Mouse (Mus musculus) stomach, embryonic 14.5 days (tissue): ENCODE data around the gene Lcn4. TPM values are rescaled to one million over a fixed set of nuclear protein-coding genes. Genes with fewer than 3 reads are reported as not detected.

Source experiments
- ATAC-seq: fragments of 200-750 bp; cut with Nextera tagmentation; 2 replicates; pipeline ENCODE4 v1.8.0; 2017; ENCODE audit warnings: low read depth, moderate TSS enrichment; ENCODE audit not compliant: insufficient number of reproducible peaks, insufficient read depth, low FRiP score
- H3K27ac ChIP-seq: fragments of 300-500 bp; sonication (generic); 2 replicates; pipeline ENCODE4 v1.5.1; 2014; ENCODE audit warnings: mild to moderate bottlenecking, low read length, moderate library complexity, mixed read lengths
- H3K27me3 ChIP-seq: fragments of 300-500 bp; sonication (generic); 2 replicates; pipeline ENCODE4 v1.6.1; 2014; ENCODE audit warnings: low read length, control low read depth, mixed read lengths; ENCODE audit not compliant: control insufficient read depth, insufficient read depth
- H3K36me3 ChIP-seq: fragments of 300-500 bp; sonication (generic); 2 replicates; pipeline ENCODE4 v1.6.1; 2014; ENCODE audit warnings: mild to moderate bottlenecking, control low read depth, low read length, moderate library complexity, mixed read lengths; ENCODE audit not compliant: control insufficient read depth, insufficient read depth
- H3K4me1 ChIP-seq: fragments of 300-500 bp; sonication (generic); 2 replicates; pipeline ENCODE4 v1.6.1; 2014; ENCODE audit warnings: low read length, control low read depth, mixed read lengths; ENCODE audit not compliant: control insufficient read depth, insufficient read depth
- H3K4me2 ChIP-seq: fragments of 300-500 bp; sonication (generic); replicated peaks from 2 replicates; pipeline ENCODE4 v1.6.1; 2014; ENCODE audit warnings: low read depth, low read length, control low read depth
- H3K4me3 ChIP-seq: fragments of 300-500 bp; sonication (generic); 2 replicates; pipeline ENCODE4 v1.5.1; 2014; ENCODE audit warnings: low read depth, low read length, control low read depth
- H3K9ac ChIP-seq: fragments of 300-500 bp; sonication (generic); replicated peaks from 2 replicates; pipeline ENCODE4 v1.6.1; 2014; ENCODE audit warnings: low read depth, mild to moderate bottlenecking, control low read depth, low read length, moderate library complexity, mixed read lengths
- H3K9me3 ChIP-seq: fragments of 300-500 bp; sonication (generic); 2 replicates; pipeline ENCODE4 v1.6.1; 2016; ENCODE audit warnings: low read depth, low read length, control low read depth; ENCODE audit not compliant: control insufficient read depth
- WGBS: fragments of 180-500 bp; shearing (Covaris S2); extraction: QIAGEN DNeasy Blood & Tissue Kit; methylation state at CpG from one replicate; pipeline ENCODE4 v1.1.7; 2014; 5-methylcytosine and 5-hydroxymethylcytosine counted together
- polyA plus RNA-seq: library from polyadenylated mRNA; unstranded; fragments of >200 nt; fragmentation: Nextera tagmentation; extraction: Ambion mirVana; gene quantifications from 2 replicates; pipeline ENCODE4 v1.2.1, GENCODE M21; 2014

Lcn4 gene
- polyA plus RNA-seq, 1 experiment from 2014 or later, result not detected

DNA sequence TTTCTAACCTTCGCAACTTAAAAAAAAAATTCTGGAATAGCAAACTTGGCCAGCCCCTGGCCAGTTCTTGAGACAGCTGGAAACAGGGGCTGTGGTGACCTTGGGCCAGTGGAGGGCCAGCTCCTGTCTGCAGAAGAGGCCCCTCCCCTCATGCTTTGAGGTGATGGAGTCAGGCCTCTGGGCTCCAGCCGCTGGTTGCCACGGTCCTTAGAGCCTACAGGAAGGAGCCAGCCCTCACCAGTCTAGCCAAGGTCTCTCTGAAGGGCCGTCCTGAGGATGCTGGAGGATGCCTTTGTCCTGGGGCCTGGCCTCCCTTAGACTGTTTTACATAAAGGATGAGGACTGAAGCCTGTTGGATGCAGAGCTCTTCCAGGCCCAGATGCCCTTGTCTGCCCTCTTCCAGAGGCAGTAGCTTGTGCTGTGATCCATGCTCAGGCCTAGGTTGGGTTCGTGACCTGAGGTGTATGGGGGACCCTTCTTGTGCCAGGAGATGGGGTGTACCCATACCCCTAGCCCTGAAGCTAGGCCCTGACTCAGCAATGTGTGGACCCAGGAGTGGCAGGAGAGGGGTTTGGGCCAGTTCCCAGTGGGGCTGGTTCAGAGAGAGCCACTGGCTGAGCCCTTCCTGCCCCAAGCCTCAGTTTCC, 42.2 kb downstream of the Lcn4 start:
- H3K27me3 ChIP-seq, result no peaks in the 10 kb centered on the region
- peak overlapping the region; percentile 48 for H3K4me3 ChIP-seq
- no peaks in the 10 kb centered on the region for H3K36me3 ChIP-seq
- H3K9ac ChIP-seq, result peak overlapping the region; percentile 72
- peaks cover 10% of the 10 kb centered on the region for H3K4me1 ChIP-seq
- H3K27ac ChIP-seq, result peak overlapping the region; percentile 24; the same call in 1 of the 2 replicates
- peak overlapping the region; percentile 77 for H3K4me2 ChIP-seq
- 22% methylated on average over 5 of the region's 5 CpGs for WGBS
- peak; percentile 20; the same call in 1 of the 2 replicates for ATAC-seq
- no peaks in the 10 kb centered on the region for H3K9me3 ChIP-seq

DNA sequence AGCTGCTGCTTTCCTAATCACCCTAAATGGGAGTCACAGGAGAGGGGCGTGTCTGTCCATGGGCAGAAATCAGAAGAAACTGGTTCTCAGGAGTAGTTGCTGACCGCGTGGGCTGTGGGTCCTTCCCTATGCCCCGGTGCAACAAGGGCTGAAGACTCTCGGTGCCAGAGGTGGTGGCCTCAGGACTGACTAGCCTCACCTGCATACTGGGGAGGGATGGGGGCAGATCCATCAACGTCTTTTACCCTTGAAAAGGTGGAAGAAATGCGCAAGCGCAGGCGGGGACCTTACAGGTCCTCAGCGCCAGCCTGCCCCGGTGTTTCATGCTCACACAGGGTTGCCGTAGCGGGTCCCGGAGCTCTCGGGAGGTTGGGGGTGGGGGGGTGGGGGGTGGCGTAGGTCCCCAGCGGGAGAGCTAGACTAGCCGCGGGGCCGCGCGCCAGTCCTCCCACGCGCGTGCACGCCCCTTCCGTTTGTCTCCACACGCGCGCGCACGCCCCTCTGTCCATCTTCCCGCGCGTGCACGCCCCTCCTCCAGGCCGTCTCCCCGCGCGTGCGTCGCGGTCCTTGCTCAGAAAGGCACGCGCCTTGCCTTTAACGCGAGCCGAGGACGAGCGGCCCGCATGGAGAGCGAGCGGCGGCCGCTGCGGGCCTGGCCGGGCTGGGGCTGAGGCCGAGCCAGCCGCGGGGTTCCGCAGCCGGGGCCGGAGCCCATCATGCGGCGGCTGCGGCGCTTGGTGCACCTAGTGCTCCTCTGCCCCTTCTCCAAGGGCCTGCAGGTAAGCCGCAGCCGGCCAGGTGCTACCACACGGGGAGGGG, 43.0 kb downstream of the Lcn4 start, which contains the start of gene Fam69b:
TSS of gene Fam69b (plus strand) at position 537 of the 819 bp plus-strand sequence.
- Histone ChIP-seq H3K4me2 (peak within 1 kb of the TSS; percentile 77), H3K27me3 (no peaks in the 10 kb centered on the region), H3K36me3 (no peaks in the 10 kb centered on the region), H3K9ac (peak within 1 kb of the TSS; percentile 72), H3K4me1 (peaks cover 10% of the 10 kb centered on the region), H3K9me3 (no peaks in the 10 kb centered on the region), H3K27ac (peak within 1 kb of the TSS; percentile 24; the same call in 1 of the 2 replicates), H3K4me3 (peak within 1 kb of the TSS; percentile 48)
- peak; percentile 63 for ATAC-seq
- 1% methylated on average over 52 of the region's 70 CpGs for WGBS

DNA sequence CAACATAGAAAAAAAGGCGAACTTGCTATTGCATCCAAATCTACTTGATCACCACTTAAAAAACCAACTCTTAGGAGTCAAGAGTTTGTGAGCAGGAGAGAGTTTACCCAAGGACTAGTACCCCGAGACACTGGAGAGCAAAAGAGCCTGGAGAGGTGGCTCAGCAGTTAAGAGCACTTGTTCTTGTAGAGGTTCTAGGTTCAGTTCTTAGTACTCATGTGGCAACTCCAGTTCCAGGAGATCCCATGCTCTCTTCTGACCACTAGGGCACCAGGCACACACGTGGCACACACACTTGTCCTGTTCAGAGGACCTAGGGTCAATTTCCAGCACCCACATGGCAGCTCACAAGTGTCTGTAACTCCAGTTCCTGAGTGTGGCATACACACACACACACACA, 45.0 kb downstream of the Lcn4 start:
- ATAC-seq, result no peak
- H3K4me2 ChIP-seq, result no peak overlapping the region
- no peak overlapping the region for H3K9ac ChIP-seq
- 69% methylated on average over 3 of the region's 3 CpGs for WGBS
- H3K4me3 ChIP-seq, result no peak overlapping the region
- peaks cover 10% of the 10 kb centered on the region for H3K4me1 ChIP-seq
- no peaks in the 10 kb centered on the region for H3K36me3 ChIP-seq
- H3K27me3 ChIP-seq, result no peaks in the 10 kb centered on the region
- H3K27ac ChIP-seq, result no peak overlapping the region
- H3K9me3 ChIP-seq, result no peaks in the 10 kb centered on the region

DNA sequence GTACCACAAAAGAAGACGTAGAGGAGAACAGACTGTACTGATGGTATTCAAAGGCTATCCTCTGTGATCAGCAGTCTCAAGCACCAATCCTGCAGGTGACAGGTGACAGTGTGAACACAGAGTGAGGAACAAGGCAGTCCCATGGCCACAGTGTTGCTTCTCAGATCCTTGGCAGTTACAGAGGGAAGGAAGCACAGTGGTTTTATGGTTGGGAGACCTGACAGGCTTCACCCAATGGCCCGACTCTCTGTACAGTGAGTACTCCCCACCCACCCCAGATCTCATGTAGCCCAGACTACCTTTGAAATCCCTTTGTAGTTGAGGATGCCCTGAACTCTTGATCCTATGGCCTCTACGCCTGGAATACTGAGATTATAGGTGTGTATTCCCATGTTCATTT, 45.7 kb downstream of the Lcn4 start:
- Histone ChIP-seq H3K9ac (no peak overlapping the region), H3K9me3 (no peaks in the 10 kb centered on the region), H3K4me2 (no peak overlapping the region), H3K27me3 (no peaks in the 10 kb centered on the region), H3K36me3 (no peaks in the 10 kb centered on the region), H3K4me3 (no peak overlapping the region), H3K4me1 (peaks cover 10% of the 10 kb centered on the region), H3K27ac (no peak overlapping the region)
- WGBS, result 75% methylated on average over 3 of the region's 3 CpGs
- no peak for ATAC-seq

DNA sequence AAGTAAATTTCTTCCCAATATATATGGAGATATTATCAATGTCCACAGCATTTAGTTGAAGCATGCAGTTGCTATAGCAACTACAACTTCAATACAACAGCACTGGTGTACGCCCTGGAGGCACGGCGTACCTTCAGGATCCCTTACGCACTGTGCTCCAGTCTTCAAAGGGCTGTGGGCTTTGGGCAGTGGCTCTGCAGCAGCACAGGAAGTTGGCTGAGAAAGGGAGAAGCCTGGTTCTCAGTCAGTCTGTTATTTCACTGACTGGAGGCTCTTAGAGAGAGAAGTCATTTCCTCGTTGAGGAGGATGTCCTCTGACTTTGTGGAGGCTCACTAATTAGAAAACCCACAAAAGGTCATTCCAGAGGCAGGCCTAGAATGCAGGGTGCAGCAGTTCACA, 48.1 kb downstream of the Lcn4 start:
- no peaks in the 10 kb centered on the region for H3K27me3 ChIP-seq
- ATAC-seq, result 0 out of 2 replicates have a peak, but pooled peaks have one; percentile 35
- H3K4me1 ChIP-seq, result no peaks in the 10 kb centered on the region
- H3K36me3 ChIP-seq, result no peaks in the 10 kb centered on the region
- H3K9me3 ChIP-seq, result no peaks in the 10 kb centered on the region
- 59% methylated on average over 5 of the region's 5 CpGs for WGBS
- H3K27ac ChIP-seq, result no peak overlapping the region
- no peak overlapping the region for H3K4me3 ChIP-seq
- H3K4me2 ChIP-seq, result no peak overlapping the region
- no peak overlapping the region for H3K9ac ChIP-seq

DNA sequence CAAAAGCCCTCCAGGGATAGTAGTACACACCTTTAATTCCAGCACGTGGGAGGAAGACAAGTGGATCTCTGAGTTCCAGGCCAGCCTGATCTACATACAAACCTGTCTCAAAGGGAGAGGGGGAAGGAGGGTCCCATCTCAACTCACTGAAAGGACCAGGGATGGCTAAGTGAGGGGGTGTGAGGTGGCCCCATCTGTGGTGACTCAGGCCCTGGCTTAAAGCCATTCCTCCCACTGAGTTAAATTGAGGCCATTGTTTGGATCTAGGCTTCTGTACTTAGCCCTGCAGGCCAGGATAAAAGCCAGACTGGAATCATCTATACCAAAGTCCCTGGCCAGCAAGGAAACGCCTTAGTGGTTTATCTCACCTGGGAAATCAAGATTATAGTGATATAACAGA, 49.8 kb downstream of the Lcn4 start:
- Histone ChIP-seq H3K9me3 (no peaks in the 10 kb centered on the region), H3K27ac (no peak overlapping the region), H3K27me3 (no peaks in the 10 kb centered on the region), H3K4me2 (no peak overlapping the region), H3K9ac (no peak overlapping the region), H3K4me1 (no peaks in the 10 kb centered on the region), H3K36me3 (no peaks in the 10 kb centered on the region), H3K4me3 (no peak overlapping the region)
- WGBS, result 42% methylated on average over 2 of the region's 2 CpGs
- ATAC-seq, result no peak

DNA sequence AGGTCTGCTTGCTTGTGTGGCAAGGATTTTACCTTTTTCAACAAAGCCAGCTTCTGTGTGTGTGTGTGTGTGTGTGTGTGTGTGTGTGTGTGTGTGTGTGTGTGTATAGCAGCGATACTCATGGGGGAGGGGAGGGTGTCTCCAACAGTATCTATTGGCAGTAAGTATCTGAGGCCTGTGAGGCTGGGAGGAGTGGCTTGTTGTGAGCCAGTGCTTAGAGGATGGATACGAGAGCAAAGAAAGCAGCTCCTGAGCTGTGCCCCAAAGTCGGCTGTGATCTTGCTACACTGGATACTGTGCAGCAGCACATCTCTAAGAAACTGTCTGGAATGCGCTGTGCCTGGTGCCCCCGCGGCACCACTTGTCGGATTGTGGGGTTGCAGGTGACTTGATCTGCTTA, 53.2 kb downstream of the Lcn4 start:
- H3K9ac ChIP-seq, result no peak overlapping the region
- peak; percentile 42; the same call in 1 of the 2 replicates for ATAC-seq

More for the DNA sequence above, 53.2 kb downstream of the Lcn4 start:
- H3K9me3 ChIP-seq, result no peaks in the 10 kb centered on the region
- no peaks in the 10 kb centered on the region for H3K36me3 ChIP-seq
- no peaks in the 10 kb centered on the region for H3K4me1 ChIP-seq
- 55% methylated on average over 7 of the region's 7 CpGs for WGBS
- no peaks in the 10 kb centered on the region for H3K27me3 ChIP-seq
- no peak overlapping the region for H3K27ac ChIP-seq
- H3K4me2 ChIP-seq, result no peak overlapping the region
- H3K4me3 ChIP-seq, result no peak overlapping the region
